Mouse (Mus musculus) B cell, adult (primary cell): ENCODE data around the gene Elp4. TPM values are rescaled to one million over a fixed set of nuclear protein-coding genes. Genes with fewer than 3 reads are reported as not detected.

Experiments used
- total RNA-seq: library from RNA; stranded (reverse); gene quantifications from 4 replicates; pipeline ENCODE4 v1.2.4, GENCODE M21; 2023; ENCODE audit not compliant: inconsistent age

Elp4 gene
- 9.5 to 15.8 TPM (median 10.5 TPM) in 4 replicates for total RNA-seq

GRCm38 (mm10) chr2:105903896-105904756 lies at the start of gene Elp4, which contains the start of gene Immp1l:
TSS of gene Elp4 (minus strand) at chr2:105904564.
TSS of gene Immp1l (plus strand) at chr2:105904638.

GRCm38 (mm10) chr2:105668271-105669270 lies 235.8 kb downstream of the Elp4 start, which contains the start of gene Pax6:
TSS of gene Pax6 (plus strand) at chr2:105668900.

Other genes with a start within 250 kb of the Elp4 start
- not detected in 4 replicates for gene Pax6, start 235.7 kb downstream of the Elp4 start, total RNA-seq
- gene Immp1l, start 74 bp upstream of the Elp4 start, total RNA-seq = 18.8 to 30.7 TPM (median 23.1 TPM) in 4 replicates
- gene Dnajc24, start 99.0 kb upstream of the Elp4 start, total RNA-seq = 12.6 to 21.0 TPM (median 17.4 TPM) in 4 replicates